Mouse (Mus musculus): Measurements from ENCODE around the gene Scarb1. TPM values are rescaled to one million over a fixed set of nuclear protein-coding genes. Genes with fewer than 3 reads are reported as not detected.

The Scarb1 gene
- polyA plus RNA-seq, 1 experiment from 2014 or later = 30.1 TPM

- H3K27me3 ChIP-seq (ENCODE audit: control insufficient read depth, insufficient read depth, low read length) = no peaks in the 10 kb centered on the region
- DNase-seq (ENCODE audit: low spot score) = no peak
- 67% methylated on average over 11 of the region's 11 CpGs for WGBS
- no peaks in the 10 kb centered on the region for H3K9me3 ChIP-seq (ENCODE audit: control insufficient read depth, low read length)
- H3K9ac ChIP-seq (ENCODE audit: low read length) = no peak overlapping the region
- H3K36me3 ChIP-seq (ENCODE audit: control insufficient read depth, insufficient read depth, low read length) = no peaks in the 10 kb centered on the region
- H3K4me3 ChIP-seq (ENCODE audit: low read depth, low read length) = no peak overlapping the region
- no peak overlapping the region for H3K4me2 ChIP-seq (replicated peaks; ENCODE audit: low read depth)
- no peaks in the 10 kb centered on the region for H3K4me1 ChIP-seq (replicated peaks; ENCODE audit: control insufficient read depth, insufficient read depth)
- no peak for ATAC-seq (ENCODE audit: low FRiP score, low TSS enrichment)
- H3K27ac ChIP-seq (replicated peaks) = no peak overlapping the region
- TF ChIP-seq CTCF (IDR thresholded peaks at IDR 0.05; ENCODE audit: low read depth) (no peak), EP300 (optimal IDR thresholded peaks at IDR 0.05) (no peak)
These were observed 15.0 kb downstream of the Scarb1 start for GRCm38 (mm10) chr5:125325931-125326330.

GRCm38 (mm10) chr5:125325285-125325684, 15.6 kb downstream of the Scarb1 start:
- Histone ChIP-seq H3K4me1 (replicated peaks; ENCODE audit: control insufficient read depth, insufficient read depth) (no peaks in the 10 kb centered on the region), H3K4me2 (replicated peaks; ENCODE audit: low read depth) (no peak overlapping the region), H3K27me3 (ENCODE audit: control insufficient read depth, insufficient read depth, low read length) (no peaks in the 10 kb centered on the region), H3K9me3 (ENCODE audit: control insufficient read depth, low read length) (no peaks in the 10 kb centered on the region), H3K9ac (ENCODE audit: low read length) (no peak overlapping the region), H3K36me3 (ENCODE audit: control insufficient read depth, insufficient read depth, low read length) (no peaks in the 10 kb centered on the region), H3K27ac (replicated peaks) (no peak overlapping the region), H3K4me3 (ENCODE audit: low read depth, low read length) (no peak overlapping the region)
- 74% methylated on average over 4 of the region's 4 CpGs for WGBS
- ATAC-seq (ENCODE audit: low FRiP score, low TSS enrichment) (no peak), DNase-seq (ENCODE audit: low spot score) (no peak)
- no peak for TF ChIP-seq CTCF (IDR thresholded peaks at IDR 0.05; ENCODE audit: low read depth)

GRCm38 (mm10) chr5:125323939-125324480, 16.9 kb downstream of the Scarb1 start:
- TF ChIP-seq CTCF (IDR thresholded peaks at IDR 0.05; ENCODE audit: low read depth) (no peak), EP300 (optimal IDR thresholded peaks at IDR 0.05) (no peak)
- Histone ChIP-seq H3K27ac (replicated peaks) (no peak overlapping the region), H3K4me3 (ENCODE audit: low read depth, low read length) (no peak overlapping the region), H3K9me3 (ENCODE audit: control insufficient read depth, low read length) (no peaks in the 10 kb centered on the region), H3K4me1 (replicated peaks; ENCODE audit: control insufficient read depth, insufficient read depth) (no peaks in the 10 kb centered on the region), H3K4me2 (replicated peaks; ENCODE audit: low read depth) (no peak overlapping the region), H3K9ac (ENCODE audit: low read length) (no peak overlapping the region), H3K27me3 (ENCODE audit: control insufficient read depth, insufficient read depth, low read length) (no peaks in the 10 kb centered on the region), H3K36me3 (ENCODE audit: control insufficient read depth, insufficient read depth, low read length) (no peaks in the 10 kb centered on the region)
- 69% methylated on average over 7 of the region's 7 CpGs for WGBS
- ATAC-seq (ENCODE audit: low FRiP score, low TSS enrichment) (no peak), DNase-seq (ENCODE audit: low spot score) (no peak)

- TF ChIP-seq EP300 (optimal IDR thresholded peaks at IDR 0.05) (no peak), CTCF (IDR thresholded peaks at IDR 0.05; ENCODE audit: low read depth) (no peak)
- Histone ChIP-seq H3K9me3 (ENCODE audit: control insufficient read depth, low read length) (no peaks in the 10 kb centered on the region), H3K9ac (ENCODE audit: low read length) (no peak overlapping the region), H3K4me3 (ENCODE audit: low read depth, low read length) (no peak overlapping the region), H3K4me1 (replicated peaks; ENCODE audit: control insufficient read depth, insufficient read depth) (no peaks in the 10 kb centered on the region), H3K27ac (replicated peaks) (no peak overlapping the region), H3K36me3 (ENCODE audit: control insufficient read depth, insufficient read depth, low read length) (no peaks in the 10 kb centered on the region), H3K4me2 (replicated peaks; ENCODE audit: low read depth) (no peak overlapping the region), H3K27me3 (ENCODE audit: control insufficient read depth, insufficient read depth, low read length) (no peaks in the 10 kb centered on the region)
- DNase-seq (ENCODE audit: low spot score) (no peak), ATAC-seq (ENCODE audit: low FRiP score, low TSS enrichment) (no peak)
- 85% methylated on average over 6 of the region's 6 CpGs for WGBS
These were observed 17.8 kb downstream of the Scarb1 start for GRCm38 (mm10) chr5:125323128-125323527.

GRCm38 (mm10) chr5:125321836-125322235, 19.1 kb downstream of the Scarb1 start:
- Histone ChIP-seq H3K27ac (replicated peaks) (no peak overlapping the region), H3K9ac (ENCODE audit: low read length) (no peak overlapping the region), H3K36me3 (ENCODE audit: control insufficient read depth, insufficient read depth, low read length) (no peaks in the 10 kb centered on the region), H3K9me3 (ENCODE audit: control insufficient read depth, low read length) (no peaks in the 10 kb centered on the region), H3K4me3 (ENCODE audit: low read depth, low read length) (no peak overlapping the region), H3K27me3 (ENCODE audit: control insufficient read depth, insufficient read depth, low read length) (no peaks in the 10 kb centered on the region), H3K4me1 (replicated peaks; ENCODE audit: control insufficient read depth, insufficient read depth) (no peaks in the 10 kb centered on the region), H3K4me2 (replicated peaks; ENCODE audit: low read depth) (no peak overlapping the region)
- ATAC-seq (ENCODE audit: low FRiP score, low TSS enrichment) = peak; percentile 24; the same call in 1 of the 2 replicates
- TF ChIP-seq CTCF (IDR thresholded peaks at IDR 0.05; ENCODE audit: low read depth) = no peak
- TF ChIP-seq EP300 (optimal IDR thresholded peaks at IDR 0.05) = no peak
- DNase-seq (ENCODE audit: low spot score) = no peak
- WGBS = 55% methylated on average over 3 of the region's 3 CpGs

- Histone ChIP-seq H3K4me3 (ENCODE audit: low read depth, low read length) (no peak overlapping the region), H3K4me2 (replicated peaks; ENCODE audit: low read depth) (no peak overlapping the region), H3K9ac (ENCODE audit: low read length) (no peak overlapping the region), H3K4me1 (replicated peaks; ENCODE audit: control insufficient read depth, insufficient read depth) (no peaks in the 10 kb centered on the region), H3K27ac (replicated peaks) (no peak overlapping the region), H3K9me3 (ENCODE audit: control insufficient read depth, low read length) (no peaks in the 10 kb centered on the region), H3K27me3 (ENCODE audit: control insufficient read depth, insufficient read depth, low read length) (no peaks in the 10 kb centered on the region), H3K36me3 (ENCODE audit: control insufficient read depth, insufficient read depth, low read length) (no peaks in the 10 kb centered on the region)
- ATAC-seq (ENCODE audit: low FRiP score, low TSS enrichment) = no peak; the same call in 1 of the 2 replicates
- TF ChIP-seq EP300 (optimal IDR thresholded peaks at IDR 0.05) = no peak
- no peak for TF ChIP-seq CTCF (IDR thresholded peaks at IDR 0.05; ENCODE audit: low read depth)
- DNase-seq (ENCODE audit: low spot score) = no peak
- 68% methylated on average over 16 of the region's 16 CpGs for WGBS
These were observed 21.7 kb downstream of the Scarb1 start for GRCm38 (mm10) chr5:125319057-125319800.
